Mouse (Mus musculus) ES-Bruce4 (cell line): Measurements from ENCODE around the gene Itga9.

ENCODE experiments used
- CTCF ChIP-seq: IDR thresholded peaks from one replicate; pipeline ENCODE4 v1.8.1; 2011; ENCODE audit warnings: low read depth, low read length
- EP300 ChIP-seq: IDR thresholded peaks from 2 replicates; pipeline ENCODE4 v1.6.1; 2011; ENCODE audit warnings: low read depth, low read length; ENCODE audit not compliant: insufficient read depth
- POLR2A ChIP-seq: IDR thresholded peaks from one replicate; pipeline ENCODE4 v1.8.1; 2011; ENCODE audit warnings: low read length; ENCODE audit not compliant: insufficient read depth

DNA sequence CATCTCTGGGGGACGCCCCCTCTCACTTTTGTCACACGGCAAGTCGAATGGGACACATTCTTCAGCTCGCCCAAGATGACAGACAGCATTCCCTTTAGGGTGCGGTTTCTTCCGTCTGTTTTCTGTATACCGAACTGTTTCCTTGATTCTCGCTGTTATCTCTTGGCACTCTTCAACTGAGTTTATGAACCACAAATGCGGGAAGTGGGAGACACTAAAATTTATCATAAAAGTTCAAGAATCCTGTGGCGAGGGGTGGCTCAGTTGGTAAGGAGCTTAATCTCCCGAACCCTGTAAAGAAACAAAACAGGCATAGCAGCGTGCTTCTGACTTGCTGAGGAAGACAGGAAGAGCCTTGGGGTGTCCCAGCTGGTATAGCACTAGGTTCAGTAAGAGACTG is 337.9 kb downstream of the Itga9 start:
- no peak for TF ChIP-seq POLR2A
- TF ChIP-seq EP300, result no peak
- no peak for TF ChIP-seq CTCF
